Mouse (Mus musculus): ENCODE measurements around the gene C1qtnf1. TPM values are rescaled to one million over a fixed set of nuclear protein-coding genes. Genes with fewer than 3 reads are reported as not detected.

The C1qtnf1 gene
- polyA plus RNA-seq, 1 experiment from 2014 or later = 2.5 TPM

DNA sequence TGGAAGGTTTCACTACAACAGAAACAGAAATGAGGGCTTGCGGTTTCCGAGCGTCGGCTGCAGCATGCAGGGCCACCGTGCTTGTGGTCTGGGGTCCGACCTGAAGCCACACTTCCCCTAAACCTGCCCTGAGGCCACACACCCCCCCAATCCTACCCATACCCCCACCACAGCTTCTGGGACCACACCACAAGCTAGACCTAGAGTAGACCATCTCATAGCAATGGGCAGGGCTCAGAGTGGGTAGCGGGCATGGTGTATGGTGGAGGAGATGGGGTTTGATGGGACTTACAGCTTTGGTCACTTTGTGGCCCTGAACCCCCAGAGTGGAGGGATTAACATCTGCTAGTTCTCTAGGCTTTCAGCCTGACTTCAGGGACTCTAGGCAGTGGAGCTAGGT, 63.2 kb downstream of the C1qtnf1 start:
- Histone ChIP-seq H3K4me3 (ENCODE audit: low read depth, low read length) (no peak overlapping the region), H3K9me3 (replicated peaks; ENCODE audit: control insufficient read depth, low read length) (no peaks in the 10 kb centered on the region), H3K27ac (ENCODE audit: low read length) (no peak overlapping the region), H3K9ac (ENCODE audit: low read depth, low read length) (no peak overlapping the region), H3K4me1 (ENCODE audit: control insufficient read depth, low read depth, low read length) (peaks cover 5% of the 10 kb centered on the region), H3K36me3 (ENCODE audit: control insufficient read depth, insufficient read depth) (no peaks in the 10 kb centered on the region), H3K4me2 (ENCODE audit: low read depth, low read length) (no peak overlapping the region), H3K27me3 (ENCODE audit: control insufficient read depth, insufficient read depth, low read depth, low read length) (no peaks in the 10 kb centered on the region)
- WGBS (ENCODE audit: insufficient replicate concordance) = 61% methylated on average over 7 of the region's 7 CpGs
- no peak for ATAC-seq (ENCODE audit: low read depth)

DNA sequence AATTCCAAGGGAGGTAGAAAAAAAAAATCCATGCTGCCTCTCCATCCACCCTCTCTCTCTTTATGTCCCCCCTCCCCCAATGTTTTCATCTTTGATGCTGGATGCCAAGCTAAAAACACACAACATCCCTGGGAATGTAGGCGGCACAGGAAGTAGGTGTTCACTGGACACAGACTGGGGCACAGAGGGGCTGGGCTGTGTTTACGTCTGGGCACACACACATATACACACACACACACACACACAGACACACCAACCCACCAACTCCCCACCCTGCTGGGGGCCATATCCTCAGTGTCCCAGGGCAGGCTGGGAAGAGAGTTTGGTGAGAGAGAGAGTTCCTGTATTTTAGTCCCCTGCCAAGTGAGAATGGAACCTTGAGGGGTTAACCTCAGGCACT, 65.5 kb downstream of the C1qtnf1 start:
- no peak overlapping the region for H3K4me3 ChIP-seq (ENCODE audit: low read depth, low read length)
- H3K36me3 ChIP-seq (ENCODE audit: control insufficient read depth, insufficient read depth) = no peaks in the 10 kb centered on the region
- H3K9me3 ChIP-seq (replicated peaks; ENCODE audit: control insufficient read depth, low read length) = no peaks in the 10 kb centered on the region
- peaks cover 5% of the 10 kb centered on the region for H3K4me1 ChIP-seq (ENCODE audit: control insufficient read depth, low read depth, low read length)
- no peak for ATAC-seq (ENCODE audit: low read depth)
- H3K27ac ChIP-seq (ENCODE audit: low read length) = no peak overlapping the region
- H3K9ac ChIP-seq (ENCODE audit: low read depth, low read length) = no peak overlapping the region
- no peaks in the 10 kb centered on the region for H3K27me3 ChIP-seq (ENCODE audit: control insufficient read depth, insufficient read depth, low read depth, low read length)
- 63% methylated on average over 2 of the region's 2 CpGs for WGBS (ENCODE audit: insufficient replicate concordance)
- H3K4me2 ChIP-seq (ENCODE audit: low read depth, low read length) = no peak overlapping the region

DNA sequence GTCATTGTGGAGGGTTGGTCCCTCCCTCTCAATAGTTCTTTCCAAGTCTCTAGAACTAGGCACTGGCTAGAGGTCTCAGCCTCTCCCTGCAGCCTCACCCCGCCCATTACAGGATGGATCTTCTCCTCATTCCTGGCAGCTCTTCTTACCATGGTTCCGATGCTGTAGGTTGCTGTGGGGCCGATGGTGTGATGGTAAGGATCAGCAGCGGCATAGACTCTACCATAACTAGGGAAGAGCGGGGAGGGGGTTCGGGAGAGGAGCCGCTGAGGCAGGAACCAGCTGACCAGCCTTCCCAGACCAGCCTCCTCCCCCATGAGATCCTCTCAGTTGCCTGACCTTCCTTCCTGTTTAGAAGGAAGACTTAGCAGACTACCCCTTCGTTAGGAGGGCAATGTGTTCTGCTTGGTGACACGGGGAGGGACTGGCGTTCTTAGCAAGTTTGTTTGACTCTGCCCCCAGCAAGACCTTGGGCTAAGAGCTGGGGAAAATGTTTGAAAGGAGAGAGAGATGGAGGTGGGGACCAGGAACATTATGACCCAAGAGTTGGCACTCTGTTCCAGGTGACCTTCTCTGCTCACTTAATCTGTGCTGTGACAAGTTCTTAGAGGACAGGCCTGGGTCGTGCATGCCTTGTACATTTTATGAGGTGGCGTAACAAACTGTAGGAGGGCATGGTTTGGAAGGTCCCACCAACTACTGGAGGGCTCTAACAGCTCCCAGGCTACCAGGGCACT, 66.2 kb downstream of the C1qtnf1 start:
- Histone ChIP-seq H3K4me2 (ENCODE audit: low read depth, low read length) (no peak overlapping the region), H3K27ac (ENCODE audit: low read length) (no peak overlapping the region), H3K4me3 (ENCODE audit: low read depth, low read length) (no peak overlapping the region), H3K36me3 (ENCODE audit: control insufficient read depth, insufficient read depth) (no peaks in the 10 kb centered on the region), H3K27me3 (ENCODE audit: control insufficient read depth, insufficient read depth, low read depth, low read length) (no peaks in the 10 kb centered on the region), H3K9ac (ENCODE audit: low read depth, low read length) (no peak overlapping the region), H3K4me1 (ENCODE audit: control insufficient read depth, low read depth, low read length) (peaks cover 5% of the 10 kb centered on the region), H3K9me3 (replicated peaks; ENCODE audit: control insufficient read depth, low read length) (no peaks in the 10 kb centered on the region)
- WGBS (ENCODE audit: insufficient replicate concordance) = 48% methylated on average over 12 of the region's 12 CpGs
- no peak; the same call in 1 of the 2 replicates for ATAC-seq (ENCODE audit: low read depth)

- ATAC-seq (ENCODE audit: low read depth) = no peak
- 39% methylated on average over 5 of the region's 5 CpGs for WGBS (ENCODE audit: insufficient replicate concordance)
Observed at GRCm38 (mm10) chr11:118495065-118495464, 67.1 kb downstream of the C1qtnf1 start.

GRCm38 (mm10) chr11:118496066-118496689, 68.2 kb downstream of the C1qtnf1 start:
- no peak overlapping the region for H3K9ac ChIP-seq (ENCODE audit: low read depth, low read length)
- no peak overlapping the region for H3K4me2 ChIP-seq (ENCODE audit: low read depth, low read length)
- ATAC-seq (ENCODE audit: low read depth) = no peak
- no peaks in the 10 kb centered on the region for H3K4me1 ChIP-seq (ENCODE audit: control insufficient read depth, low read depth, low read length)
- no peaks in the 10 kb centered on the region for H3K36me3 ChIP-seq (ENCODE audit: control insufficient read depth, insufficient read depth)
- no peak overlapping the region for H3K4me3 ChIP-seq (ENCODE audit: low read depth, low read length)
- no peak overlapping the region for H3K27ac ChIP-seq (ENCODE audit: low read length)
- H3K27me3 ChIP-seq (ENCODE audit: control insufficient read depth, insufficient read depth, low read depth, low read length) = no peaks in the 10 kb centered on the region
- H3K9me3 ChIP-seq (replicated peaks; ENCODE audit: control insufficient read depth, low read length) = no peaks in the 10 kb centered on the region
- WGBS (ENCODE audit: insufficient replicate concordance) = 53% methylated on average over 20 of the region's 20 CpGs

More at GRCm38 (mm10) chr11:118495065-118495464, 67.1 kb downstream of the C1qtnf1 start:
- no peak overlapping the region for H3K9ac ChIP-seq (ENCODE audit: low read depth, low read length)
- peaks cover 5% of the 10 kb centered on the region for H3K4me1 ChIP-seq (ENCODE audit: control insufficient read depth, low read depth, low read length)
- H3K36me3 ChIP-seq (ENCODE audit: control insufficient read depth, insufficient read depth) = no peaks in the 10 kb centered on the region
- no peaks in the 10 kb centered on the region for H3K9me3 ChIP-seq (replicated peaks; ENCODE audit: control insufficient read depth, low read length)
- no peak overlapping the region for H3K4me2 ChIP-seq (ENCODE audit: low read depth, low read length)
- no peak overlapping the region for H3K27ac ChIP-seq (ENCODE audit: low read length)
- H3K27me3 ChIP-seq (ENCODE audit: control insufficient read depth, insufficient read depth, low read depth, low read length) = no peaks in the 10 kb centered on the region
- no peak overlapping the region for H3K4me3 ChIP-seq (ENCODE audit: low read depth, low read length)

Other genes with a start within 250 kb of the C1qtnf1 start
- gene Cyth1, start 179.6 kb upstream of the C1qtnf1 start, polyA plus RNA-seq (2015; fragmentation: Nextera tagmentation; extraction: Ambion mirVana) = 3.9 and 4.1 TPM in 2 replicates
- 4.9 and 5.7 TPM in 2 replicates for gene Usp36, start 138.0 kb upstream of the C1qtnf1 start, polyA plus RNA-seq (2015; fragmentation: Nextera tagmentation; extraction: Ambion mirVana)
- not detected in 2 replicates for gene Cep295nl, start 85.7 kb upstream of the C1qtnf1 start, polyA plus RNA-seq (2015; fragmentation: Nextera tagmentation; extraction: Ambion mirVana)
- 5.1 and 6.1 TPM in 2 replicates for gene Timp2, start 72.5 kb upstream of the C1qtnf1 start, polyA plus RNA-seq (2015; fragmentation: Nextera tagmentation; extraction: Ambion mirVana)
- gene Lgals3bp, start 26.1 kb upstream of the C1qtnf1 start, polyA plus RNA-seq (2015; fragmentation: Nextera tagmentation; extraction: Ambion mirVana) = 33.9 and 43.7 TPM in 2 replicates
- gene Cant1, start 9.1 kb upstream of the C1qtnf1 start, polyA plus RNA-seq (2015; fragmentation: Nextera tagmentation; extraction: Ambion mirVana) = 6.8 and 8.2 TPM in 2 replicates
- gene Engase, start 48.6 kb downstream of the C1qtnf1 start, polyA plus RNA-seq (2015; fragmentation: Nextera tagmentation; extraction: Ambion mirVana) = 5.7 and 7.6 TPM in 2 replicates